In the genomic region with DNA sequence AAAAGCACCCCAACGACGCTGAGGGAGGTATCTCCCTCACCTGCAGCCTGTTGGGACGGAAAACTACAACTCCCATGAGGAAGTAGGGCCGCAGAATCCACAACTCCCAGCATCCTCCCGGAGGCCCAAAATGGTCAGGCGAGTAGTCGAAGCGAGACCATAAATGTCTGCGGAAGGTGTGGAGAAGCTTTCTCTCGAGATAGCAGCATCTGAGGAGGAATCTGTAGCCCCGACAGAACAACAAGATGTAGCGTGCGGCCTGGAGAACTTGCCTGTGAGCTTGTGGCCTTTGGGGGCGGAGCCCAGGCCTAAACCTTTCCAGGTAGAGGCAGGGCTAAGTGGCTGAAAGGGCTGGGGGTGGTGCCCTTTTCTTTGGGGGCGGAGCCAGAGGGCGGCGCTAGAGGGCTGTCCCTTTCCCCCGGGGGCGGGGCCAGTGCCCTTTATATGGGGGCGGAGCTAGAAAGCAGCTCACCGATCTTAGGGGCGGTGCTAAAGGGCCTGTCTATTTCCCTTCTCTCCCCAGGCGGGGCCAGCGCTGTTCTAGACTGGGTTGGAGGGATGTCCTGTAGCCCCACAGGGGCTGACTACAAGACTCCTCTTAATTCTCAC, we compare ENCODE assay signal across 8 mouse cellular contexts. TPM values are rescaled to one million over a fixed set of nuclear protein-coding genes. Genes with fewer than 3 reads are reported as not detected.
DNase-seq lines count a peak whose midpoint lies in the region; ATAC-seq and TF ChIP-seq lines count a peak whose summit lies in the region.

Setmar (plus strand) TSS at position 128 of the 609 bp plus-strand sequence.

- H3K27me3 ChIP-seq in ES-Bruce4 (ENCODE audit: control insufficient read depth, insufficient read depth, low read length, poor library complexity, severe bottlenecking) = no peaks in the 10 kb centered on the region
- no peaks in the 10 kb centered on the region for H3K27me3 ChIP-seq in forebrain, embryonic 14.5 days (replicated peaks; ENCODE audit: control insufficient read depth, insufficient read depth, low read length)
- H3K27me3 ChIP-seq in neural tube, embryonic 15.5 days (replicated peaks) = no peaks in the 10 kb centered on the region

- DNase-seq in forebrain, embryonic 14.5 days (ENCODE audit: low spot score) = peak; percentile 97
- peak; percentile 95 to 98 for DNase-seq in heart, postnatal 14 days
- DNase-seq in layer of hippocampus, adult 11-12 months (ENCODE audit: low spot score) = peak; percentile 97
- peak; percentile 96 to 97 for DNase-seq in lung, adult 18-20 months
- DNase-seq in testis, postnatal 14 days (ENCODE audit: low spot score) = peak; percentile 96

- H3K36me3 ChIP-seq in ES-Bruce4 (ENCODE audit: control insufficient read depth, insufficient read depth, low read length, poor library complexity, severe bottlenecking) = no peaks in the 10 kb centered on the region
- no peaks in the 10 kb centered on the region for H3K36me3 ChIP-seq in forebrain, embryonic 14.5 days (ENCODE audit: control insufficient read depth, insufficient read depth, low read length)
- H3K36me3 ChIP-seq in neural tube, embryonic 15.5 days = no peaks in the 10 kb centered on the region

- peaks cover 2% of the 10 kb centered on the region for H3K4me1 ChIP-seq in ES-Bruce4 (ENCODE audit: control insufficient read depth, insufficient read depth, low read length)
- H3K4me1 ChIP-seq in forebrain, embryonic 14.5 days (ENCODE audit: control insufficient read depth, insufficient read depth, low read length) = no peaks in the 10 kb centered on the region
- H3K4me1 ChIP-seq in neural tube, embryonic 15.5 days = no peaks in the 10 kb centered on the region

- H3K4me2 ChIP-seq in forebrain, embryonic 14.5 days (ENCODE audit: low read length) = peak within 1 kb of the TSS; percentile 55
- H3K4me2 ChIP-seq in neural tube, embryonic 15.5 days = peak within 1 kb of the TSS; percentile 58

- ATAC-seq in cerebellum, adult (ENCODE audit: insufficient number of reproducible peaks, low FRiP score, low TSS enrichment) = peak; percentile 94
- ATAC-seq in forebrain, embryonic 14.5 days = peak; percentile 96
- peak; percentile 96 for ATAC-seq in neural tube, embryonic 15.5 days (ENCODE audit: low FRiP score)

- TF ChIP-seq CTCF in ES-Bruce4 (IDR thresholded peaks at IDR 0.05; ENCODE audit: low read depth, low read length) = no peak

- H3K27ac ChIP-seq in ES-Bruce4 (ENCODE audit: insufficient read depth, low read length) = peak within 1 kb of the TSS; percentile 64
- H3K27ac ChIP-seq in forebrain, embryonic 14.5 days (ENCODE audit: low read depth, low read length) = peak within 1 kb of the TSS; percentile 91
- peak within 1 kb of the TSS; percentile 92 for H3K27ac ChIP-seq in neural tube, embryonic 15.5 days (replicated peaks)

- H3K9ac ChIP-seq in ES-Bruce4 (ENCODE audit: low read depth, poor library complexity, severe bottlenecking) = peak within 1 kb of the TSS; percentile 37
- peak within 1 kb of the TSS; percentile 63 for H3K9ac ChIP-seq in forebrain, embryonic 14.5 days (ENCODE audit: low read length)
- peak within 1 kb of the TSS; percentile 62 for H3K9ac ChIP-seq in neural tube, embryonic 15.5 days (replicated peaks)

- no peaks in the 10 kb centered on the region; the same call in none of the 2 replicates for H3K9me3 ChIP-seq in ES-Bruce4 (replicated peaks; ENCODE audit: control insufficient read depth, insufficient read depth, low read length, poor library complexity, severe bottlenecking)
- H3K9me3 ChIP-seq in forebrain, embryonic 14.5 days (replicated peaks; ENCODE audit: control insufficient read depth, low read length) = no peaks in the 10 kb centered on the region
- no peaks in the 10 kb centered on the region for H3K9me3 ChIP-seq in neural tube, embryonic 15.5 days (replicated peaks)

- no peak for TF ChIP-seq POLR2A in ES-Bruce4 (IDR thresholded peaks at IDR 0.05; ENCODE audit: insufficient read depth, low read length)

- peak within 1 kb of the TSS; percentile 78 for H3K4me3 ChIP-seq in ES-Bruce4 (ENCODE audit: low read depth, low read length)
- peak within 1 kb of the TSS; percentile 55 for H3K4me3 ChIP-seq in forebrain, embryonic 14.5 days (ENCODE audit: low read depth, low read length)
- H3K4me3 ChIP-seq in neural tube, embryonic 15.5 days (replicated peaks) = peak within 1 kb of the TSS; percentile 57

- WGBS in forebrain, embryonic 14.5 days = under 1% methylated on average over 23 of the region's 24 CpGs
- WGBS in neural tube, embryonic 15.5 days = under 1% methylated on average over 24 of the region's 24 CpGs

- intact Hi-C loops in heart, postnatal 14 days (cut with DNase I) = no loop called here

- no peak for TF ChIP-seq EP300 in ES-Bruce4 (IDR thresholded peaks at IDR 0.05; ENCODE audit: insufficient read depth, low read depth, low read length)

RNA-seq across cellular contexts. Expression of gene Setmar, which starts in this region (rescaled TPM):
- polyA plus RNA-seq in ES-Bruce4 (2011; ENCODE audit: insufficient read depth, insufficient read length, low read depth, missing spikeins) = 6.9 and 7.2 TPM in 2 replicates
- 7.7 TPM in 2 replicates for polyA plus RNA-seq in forebrain, embryonic 14.5 days (2014; fragmentation: Nextera tagmentation; extraction: Ambion mirVana)
- 1 to 10 TPM; 3.6 to 4.0 TPM for total RNA-seq in heart, postnatal 14 days (2021)
- 4.1 and 5.4 TPM in 2 replicates for polyA plus RNA-seq in neural tube, embryonic 15.5 days (2015; fragmentation: Nextera tagmentation; extraction: Ambion mirVana)

Comparison
In these comparisons a context has a peak if more than half of its experiments do, and no peak if none do; other contexts are left out.
1. Peak in every context shown above with its lines: DNase-seq, ATAC-seq, H3K4me3 ChIP-seq and H3K27ac ChIP-seq.